Mouse (Mus musculus): ENCODE results near the gene Lpar1.

The Lpar1 gene

GRCm38 (mm10) chr4:58462586-58462985 lies 91.1 kb downstream of the Lpar1 start:
- DNase-seq (ENCODE audit: low read depth, low spot score), result no peak

- no peak for DNase-seq (ENCODE audit: low read depth, low spot score)
Observed at GRCm38 (mm10) chr4:58453334-58453733, 100.4 kb downstream of the Lpar1 start.

GRCm38 (mm10) chr4:58448825-58449224 lies 104.9 kb downstream of the Lpar1 start:
- DNase-seq (ENCODE audit: low read depth, low spot score), result no peak

- DNase-seq (ENCODE audit: low read depth, low spot score), result no peak
Observed at GRCm38 (mm10) chr4:58447841-58448240, 105.9 kb downstream of the Lpar1 start.

GRCm38 (mm10) chr4:58445846-58446245 lies 107.9 kb downstream of the Lpar1 start:
- DNase-seq (ENCODE audit: low read depth, low spot score), result no peak

GRCm38 (mm10) chr4:58442338-58442737 lies 111.4 kb downstream of the Lpar1 start:
- no peak for DNase-seq (ENCODE audit: low read depth, low spot score)

GRCm38 (mm10) chr4:58438654-58439053 lies 115.0 kb downstream of the Lpar1 start:
- DNase-seq (ENCODE audit: low read depth, low spot score), result no peak

- DNase-seq (ENCODE audit: low read depth, low spot score), result no peak
Observed at GRCm38 (mm10) chr4:58437271-58437670, 116.4 kb downstream of the Lpar1 start.

GRCm38 (mm10) chr4:58423276-58423930 lies 130.3 kb downstream of the Lpar1 start:
- no peak for DNase-seq (ENCODE audit: low read depth, low spot score)

- DNase-seq (ENCODE audit: low read depth, low spot score), result no peak
Observed at GRCm38 (mm10) chr4:58419225-58419624, 134.5 kb downstream of the Lpar1 start.

- no peak for DNase-seq (ENCODE audit: low read depth, low spot score)
Observed at GRCm38 (mm10) chr4:58417319-58417718, 136.4 kb downstream of the Lpar1 start.

- no peak for DNase-seq (ENCODE audit: low read depth, low spot score)
Observed at GRCm38 (mm10) chr4:58415537-58415936, 138.2 kb downstream of the Lpar1 start.

- DNase-seq (ENCODE audit: low read depth, low spot score), result no peak
Observed at GRCm38 (mm10) chr4:58413188-58414185, 140.2 kb downstream of the Lpar1 start.

GRCm38 (mm10) chr4:58401973-58402501 lies 151.7 kb downstream of the Lpar1 start:
- DNase-seq (ENCODE audit: low read depth, low spot score), result no peak

- DNase-seq (ENCODE audit: low read depth, low spot score), result peak; percentile 66
Observed at GRCm38 (mm10) chr4:58400861-58401341, 152.8 kb downstream of the Lpar1 start.

Measured in brain, embryonic 18.5 days (tissue).